Mouse (Mus musculus) heart, adult 11 months (tissue): ENCODE measurements around the gene Myo6.

Experiments
- DNase-seq: peaks from one replicate; pipeline ENCODE4 v3.0.0; 2022

Gene Myo6

GRCm38 (mm10) chr9:80306853-80307252, 142.0 kb downstream of the Myo6 start:
- no peak for DNase-seq

GRCm38 (mm10) chr9:80307629-80308028, 142.8 kb downstream of the Myo6 start:
- no peak for DNase-seq

DNA sequence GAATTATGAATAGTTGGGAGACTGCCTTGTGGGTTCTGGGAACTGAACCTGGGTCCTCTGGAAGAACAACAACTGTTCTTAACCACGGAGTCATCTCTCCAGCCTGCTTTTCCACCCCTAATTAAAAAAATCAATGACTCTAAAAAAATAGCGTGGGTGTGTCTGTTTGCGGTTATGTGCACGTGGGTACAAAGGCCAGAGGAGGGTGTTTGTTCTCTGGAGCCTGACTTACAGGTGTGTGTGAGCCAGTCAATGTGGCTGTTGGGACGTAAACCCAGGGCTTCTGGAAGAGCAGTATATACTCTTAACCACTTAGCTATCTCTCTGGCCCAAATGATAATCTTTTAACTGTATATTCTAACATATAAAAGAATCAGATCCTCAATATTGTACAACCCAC, 148.8 kb downstream of the Myo6 start:
- no peak for DNase-seq

DNA sequence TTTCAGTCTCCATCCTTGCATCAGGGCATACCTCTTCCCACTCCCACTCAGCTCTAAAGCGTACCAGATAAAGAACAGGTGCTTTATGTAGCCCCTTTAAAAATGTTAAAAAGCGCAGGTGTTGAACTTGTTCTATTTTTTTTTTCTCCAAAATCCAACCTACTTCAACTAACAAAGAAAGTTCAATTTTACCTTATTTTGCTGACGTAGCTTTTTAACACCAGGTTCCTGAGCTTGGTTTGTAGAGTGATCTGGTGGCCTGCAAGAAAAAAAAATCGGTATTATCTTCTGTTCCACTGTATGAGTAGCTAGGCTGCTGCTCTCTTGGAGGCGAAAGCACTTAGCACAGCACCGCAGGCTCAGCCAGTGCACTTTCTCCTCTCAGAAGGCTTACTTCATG, 151.1 kb downstream of the Myo6 start:
- no peak for DNase-seq

DNA sequence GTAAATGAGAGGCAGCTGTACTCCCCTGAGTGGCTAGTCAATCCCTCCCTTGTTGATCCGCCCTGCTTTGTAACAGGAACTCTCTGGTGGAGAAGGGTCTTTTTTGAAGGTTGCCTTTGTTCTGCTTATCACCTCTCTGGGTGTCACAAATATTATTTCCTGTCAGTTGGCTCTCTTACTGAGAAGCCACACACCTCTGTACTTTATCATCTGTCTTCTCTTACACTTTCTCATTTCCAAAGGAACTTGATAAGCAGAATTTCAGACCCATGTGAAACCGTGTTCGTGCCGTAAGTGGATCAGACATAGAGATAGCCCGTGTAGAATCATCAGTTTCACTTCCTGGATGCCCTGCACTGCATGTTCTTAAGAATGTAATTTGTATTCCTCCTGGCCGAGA, 153.2 kb downstream of the Myo6 start:
- DNase-seq, result peak; percentile 72

- DNase-seq, result peak; percentile 22
Measured at GRCm38 (mm10) chr9:80321051-80321887, 156.4 kb downstream of the Myo6 start.

DNA sequence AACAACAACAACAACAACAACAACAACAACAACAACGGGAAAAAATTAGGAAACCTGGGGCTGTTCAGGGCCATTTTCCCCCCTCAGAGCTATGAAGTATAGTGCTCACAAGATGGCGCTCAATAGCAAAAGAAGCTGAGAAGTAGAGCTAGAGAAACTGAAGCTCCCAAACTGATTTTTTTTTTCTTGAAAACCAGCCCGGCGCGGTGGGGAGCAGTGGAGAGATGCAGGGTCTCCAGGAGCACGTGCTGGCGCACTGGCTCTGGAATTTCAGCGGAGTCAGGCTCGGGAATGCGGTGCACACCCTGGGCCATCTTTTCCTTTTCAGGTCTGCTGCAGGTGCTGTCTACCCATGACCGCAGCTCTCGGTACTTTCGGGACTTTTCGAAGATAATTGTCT, 167.3 kb downstream of the Myo6 start:
- DNase-seq, result peak; percentile 71

GRCm38 (mm10) chr9:80333466-80333865, 168.6 kb downstream of the Myo6 start:
- peak; percentile 66 for DNase-seq

DNA sequence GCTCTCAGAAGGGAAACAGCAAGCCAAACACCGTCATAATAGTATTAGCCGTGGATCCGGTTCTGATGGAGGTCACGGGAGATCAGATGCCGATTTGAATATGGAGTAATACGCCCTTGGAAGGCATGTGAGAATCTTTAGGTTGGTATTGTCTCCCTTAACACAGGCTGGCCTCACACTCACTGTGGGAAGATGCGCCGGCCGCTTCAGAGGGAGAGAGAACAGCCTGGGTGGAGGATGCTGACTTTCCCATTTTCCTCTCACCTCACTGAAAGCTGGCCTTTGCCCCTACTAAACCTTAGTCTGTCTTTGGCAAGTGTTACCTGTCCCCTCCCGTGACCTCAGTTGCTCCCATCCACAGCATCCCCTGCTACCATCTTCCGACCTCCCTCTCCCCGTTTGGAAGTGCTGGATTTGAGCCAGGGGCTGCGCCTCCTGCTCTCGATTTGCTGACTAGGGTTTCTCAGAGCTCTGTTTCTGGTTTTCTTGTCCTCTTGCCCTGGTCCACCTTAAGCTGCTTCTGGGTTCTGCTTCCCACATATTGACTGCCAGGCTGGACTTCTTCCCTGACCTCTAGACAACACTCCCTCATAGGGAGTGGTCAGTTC, 169.3 kb downstream of the Myo6 start:
- peak; percentile 82 for DNase-seq

DNA sequence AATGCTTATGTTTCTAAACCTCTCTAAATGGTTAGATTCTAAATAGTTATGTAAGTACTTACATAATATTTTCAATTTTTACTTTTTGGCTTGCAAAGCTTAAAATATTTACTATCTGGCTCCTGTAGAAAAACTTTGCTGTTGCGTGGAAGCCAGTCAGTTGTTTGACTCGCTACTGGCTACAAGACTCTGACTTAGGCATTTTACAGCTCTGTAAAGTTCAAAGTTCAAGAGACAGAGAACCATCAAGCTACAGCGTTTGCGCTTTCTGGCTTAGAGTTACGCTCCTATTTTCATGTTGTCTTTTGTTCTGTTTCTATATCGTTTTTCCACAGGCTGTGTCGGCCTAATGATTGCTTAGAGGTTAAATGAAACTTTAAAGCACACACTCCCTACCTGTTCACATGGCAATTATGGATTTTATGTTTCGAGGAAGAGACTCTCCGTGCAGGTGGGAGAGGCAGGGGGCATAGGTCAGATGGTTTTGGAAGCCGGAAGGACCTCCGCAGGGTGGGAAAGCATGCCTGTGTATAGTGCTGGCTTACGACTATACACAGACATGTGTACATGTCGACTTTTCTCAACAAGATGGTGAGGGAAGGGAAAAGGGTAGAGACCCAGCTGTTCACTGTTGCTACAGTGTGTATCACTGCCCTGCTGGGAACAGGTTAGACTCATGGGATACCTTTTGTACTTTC, 171.0 kb downstream of the Myo6 start:
- peak; percentile 62 for DNase-seq

DNA sequence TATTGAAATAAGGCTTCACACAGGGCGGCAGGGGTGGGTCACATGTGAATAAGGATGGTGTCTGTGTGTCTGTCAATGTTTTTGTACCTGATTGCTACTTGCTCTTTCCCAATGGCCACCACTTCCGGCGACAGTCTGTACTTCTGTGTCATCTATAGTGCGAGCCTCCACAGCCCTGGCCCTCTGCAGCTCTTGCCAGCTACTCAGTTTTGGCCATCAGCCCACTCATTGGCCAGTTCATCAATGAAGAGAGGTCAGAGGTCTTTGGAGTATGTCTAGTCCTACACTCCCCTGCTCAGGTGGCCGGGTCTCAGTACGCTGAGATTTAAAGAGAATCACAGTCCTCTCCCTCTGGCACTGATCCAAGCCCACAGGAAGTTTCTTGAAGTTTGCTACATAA, 173.2 kb downstream of the Myo6 start:
- peak; percentile 89 for DNase-seq

GRCm38 (mm10) chr9:80340927-80341326, 176.1 kb downstream of the Myo6 start:
- DNase-seq, result no peak

DNA sequence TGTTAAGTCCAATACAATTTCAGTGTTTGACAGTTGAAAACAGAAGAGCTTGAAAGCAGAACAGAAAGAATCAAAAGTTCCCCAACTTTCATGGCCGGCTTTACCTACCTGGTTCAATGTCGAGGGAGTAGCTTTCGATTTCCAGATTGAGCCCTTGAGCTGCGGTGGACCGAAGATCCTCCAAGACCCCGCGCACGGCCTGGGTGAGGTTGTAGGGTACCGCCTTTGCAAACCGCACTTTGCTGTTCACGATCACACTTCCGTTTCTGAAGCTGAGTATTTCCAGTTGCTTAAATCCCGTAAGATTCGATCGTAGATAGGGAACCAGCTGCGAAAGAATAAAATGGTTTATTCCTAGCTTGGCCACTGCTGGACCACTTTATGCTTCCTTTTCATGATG, 176.9 kb downstream of the Myo6 start:
- no peak for DNase-seq

DNA sequence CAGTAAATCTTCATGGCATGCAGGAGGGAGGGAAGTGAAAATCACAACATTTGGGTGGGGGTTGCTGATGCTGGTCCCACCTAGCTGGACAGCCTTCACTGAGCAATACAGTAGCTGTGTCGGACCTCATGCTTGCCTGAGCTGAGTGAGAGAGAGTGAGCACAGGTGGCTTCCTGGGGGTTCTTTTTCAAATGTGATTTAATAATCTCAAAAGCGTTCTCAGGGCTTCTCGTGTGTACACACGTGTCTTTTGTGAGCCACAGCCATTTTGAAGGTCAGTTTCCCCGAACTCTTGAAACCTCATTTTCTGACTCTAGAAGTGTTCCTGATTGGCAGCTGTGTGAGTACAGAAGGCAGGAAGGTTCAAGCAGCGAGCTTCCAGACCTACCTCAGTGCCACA, 177.7 kb downstream of the Myo6 start:
- DNase-seq, result peak; percentile 53

GRCm38 (mm10) chr9:80344451-80345000, 179.7 kb downstream of the Myo6 start:
- peak; percentile 25 for DNase-seq

- DNase-seq, result no peak
Measured at GRCm38 (mm10) chr9:80351295-80351677, 186.5 kb downstream of the Myo6 start.

- DNase-seq, result peak; percentile 75
Measured at GRCm38 (mm10) chr9:80351678-80352331, 187.0 kb downstream of the Myo6 start.

DNA sequence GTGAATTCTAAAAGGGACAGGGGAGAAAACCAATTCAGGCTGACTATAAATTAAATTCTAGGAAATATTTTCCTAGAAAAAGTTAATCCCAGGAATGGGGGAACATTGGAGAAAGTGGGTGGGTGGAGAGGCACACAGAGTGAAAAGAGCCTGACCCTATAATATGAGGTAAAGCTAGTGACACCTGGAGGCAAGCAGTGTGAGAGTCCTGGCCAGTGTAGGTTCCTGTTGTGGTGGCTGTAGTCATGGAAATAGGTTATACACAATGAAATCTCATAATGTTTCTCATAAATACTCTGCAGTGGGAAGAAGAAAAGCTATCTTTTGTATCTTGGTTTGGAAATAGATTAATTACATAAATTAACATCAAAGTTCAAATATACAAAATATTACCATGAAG, 195.2 kb downstream of the Myo6 start:
- peak; percentile 9 for DNase-seq
